Mouse (Mus musculus) adrenal gland, postnatal 25 days (tissue): Measurements from ENCODE around the gene Vmn1r27. TPM values are rescaled to one million over a fixed set of nuclear protein-coding genes. Genes with fewer than 3 reads are reported as not detected.

Source experiments
- DNase-seq: peaks from one replicate; pipeline ENCODE4 v3.0.0; 2021; ENCODE audit warnings: mixed read lengths
- long read RNA-seq: library from polyadenylated mRNA; stranded (forward); transcript quantifications from one replicate; pipeline ENCODE4 v2.0.0, GENCODE M21; 2021
- total RNA-seq: library from RNA; stranded (reverse); gene quantifications from 2 replicates; pipeline ENCODE4 v1.2.3, GENCODE M21; 2021

Vmn1r27 gene
- not detected in 2 replicates for total RNA-seq
- long read RNA-seq = 0 reads

DNA sequence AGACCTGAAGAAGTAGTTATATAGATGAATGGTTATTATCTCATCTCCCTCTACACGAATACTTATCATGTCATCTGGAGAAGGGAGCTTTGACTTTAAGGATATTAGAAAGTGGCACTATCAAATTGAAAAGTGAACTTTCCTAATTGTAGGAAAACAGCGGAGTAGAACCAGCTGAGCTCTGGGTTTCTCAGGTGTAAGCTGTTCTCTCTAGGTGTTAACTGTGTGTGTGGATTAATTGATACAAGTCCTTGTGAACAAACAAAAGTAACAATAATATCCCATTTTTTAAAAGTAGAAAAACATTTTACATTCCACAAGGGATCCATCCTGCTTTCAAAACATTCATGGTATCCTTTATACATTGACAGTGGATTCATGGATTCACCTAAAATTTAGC lies at the start of gene Vmn1r27:
Gene Vmn1r27, minus strand, starts transcription at position 101 of the 400 bp plus-strand sequence.
- no peak for DNase-seq

DNA sequence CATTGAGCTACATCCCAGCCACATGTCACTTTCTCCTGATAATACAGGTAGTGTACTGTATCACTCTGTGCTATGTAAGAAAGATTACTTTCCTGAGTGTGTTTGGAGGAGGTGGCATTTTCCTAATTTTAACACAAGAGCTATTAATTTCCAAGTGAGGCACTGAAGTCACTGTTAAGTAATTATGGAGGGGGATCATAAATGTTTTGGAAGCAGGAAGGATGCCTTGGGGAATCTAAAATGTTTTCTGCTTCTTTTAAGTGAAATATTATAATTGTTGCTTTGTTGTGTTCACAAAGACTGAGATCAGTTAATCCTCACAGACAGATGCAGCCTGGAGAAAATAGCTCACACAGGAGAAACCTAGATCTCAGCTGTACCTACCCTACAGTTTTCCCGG lies 43.1 kb upstream of the Vmn1r27 start, which contains the start of gene Vmn1r28:
Gene Vmn1r28, plus strand, starts transcription at position 301 of the 400 bp plus-strand sequence.
- DNase-seq = no peak

GRCm38 (mm10) chr6:58216119-58216518 lies 2.5 kb downstream of the Vmn1r27 start:
- no peak for DNase-seq

Other genes starting within 250 kb of the Vmn1r27 start
- gene Vmn1r25, start 238.0 kb downstream of the Vmn1r27 start, total RNA-seq = not detected in 2 replicates
- not detected in 2 replicates for gene Vmn1r26, start 203.7 kb downstream of the Vmn1r27 start, total RNA-seq
- gene Vmn1r28, start 43.2 kb upstream of the Vmn1r27 start, total RNA-seq = not detected in 2 replicates
- not detected in 2 replicates for gene Vmn1r29, start 82.7 kb upstream of the Vmn1r27 start, total RNA-seq
- gene Vmn1r30, start 224.6 kb upstream of the Vmn1r27 start, total RNA-seq = not detected in 2 replicates